Mouse (Mus musculus) heart, embryonic 10.5 days (tissue): ENCODE data around the gene Trabd. TPM values are rescaled to one million over a fixed set of nuclear protein-coding genes. Genes with fewer than 3 reads are reported as not detected.

Experiments
- polyA plus RNA-seq: library from polyadenylated mRNA; unstranded; fragments of >200 nt; fragmentation: Nextera tagmentation; extraction: Ambion mirVana; gene quantifications from 2 replicates; pipeline ENCODE4 v1.2.1, GENCODE M21; 2016

Trabd gene
- polyA plus RNA-seq, 1 experiment from 2014 or later, result 63.0 TPM

Other genes starting within 250 kb of the Trabd start
- gene Pim3, start 212.9 kb upstream of the Trabd start, polyA plus RNA-seq, result 68.1 and 73.7 TPM in 2 replicates
- gene Ttll8, start 120.7 kb upstream of the Trabd start, polyA plus RNA-seq, result not detected in 2 replicates
- gene Mlc1, start 96.1 kb upstream of the Trabd start, polyA plus RNA-seq, result not detected in 2 replicates
- 45.0 and 85.0 TPM in 2 replicates for gene Mov10l1, start 92.2 kb upstream of the Trabd start, polyA plus RNA-seq
- 1.8 and 1.9 TPM in 2 replicates for gene Panx2, start 15.4 kb upstream of the Trabd start, polyA plus RNA-seq
- 9.5 and 11.8 TPM in 2 replicates for gene Selenoo, start 14.0 kb downstream of the Trabd start, polyA plus RNA-seq
- 15.4 and 17.1 TPM in 2 replicates for gene Tubgcp6, start 48.0 kb downstream of the Trabd start, polyA plus RNA-seq
- gene Hdac10, start 53.6 kb downstream of the Trabd start, polyA plus RNA-seq, result 18.5 and 19.0 TPM in 2 replicates
- 25.4 and 26.4 TPM in 2 replicates for gene Mapk12, start 65.6 kb downstream of the Trabd start, polyA plus RNA-seq
- 4.2 and 4.8 TPM in 2 replicates for gene Mapk11, start 74.5 kb downstream of the Trabd start, polyA plus RNA-seq
- gene Plxnb2, start 105.7 kb downstream of the Trabd start, polyA plus RNA-seq, result 106 and 117 TPM in 2 replicates
- 23.1 and 23.5 TPM in 2 replicates for gene Dennd6b, start 121.4 kb downstream of the Trabd start, polyA plus RNA-seq
- gene Ppp6r2, start 136.4 kb downstream of the Trabd start, polyA plus RNA-seq, result 12.4 and 23.5 TPM in 2 replicates
- 53.3 and 57.2 TPM in 2 replicates for gene Sbf1, start 240.2 kb downstream of the Trabd start, polyA plus RNA-seq
- gene Adm2, start 247.6 kb downstream of the Trabd start, polyA plus RNA-seq, result 0.39 and 0.65 TPM in 2 replicates